Mouse (Mus musculus) liver, embryonic 14.5 days (tissue): ENCODE results near the gene Zpbp2.

Experiments
- CTCF ChIP-seq: IDR thresholded peaks from 2 replicates; pipeline ENCODE4 v1.5.1; 2016; ENCODE audit warnings: antibody characterized with exemption, low read depth, control low read depth
- EP300 ChIP-seq: IDR thresholded peaks from 2 replicates; pipeline ENCODE4 v1.6.1; 2016; ENCODE audit warnings: antibody characterized with exemption, low read depth

GRCm38 (mm10) chr11:98597991-98598390 is 47.1 kb downstream of the Zpbp2 start, which contains the start of gene Lrrc3c:
- TF ChIP-seq CTCF (no peak), EP300 (no peak)
